Mouse (Mus musculus): ENCODE data around the gene Fads6. TPM values are rescaled to one million over a fixed set of nuclear protein-coding genes. Genes with fewer than 3 reads are reported as not detected.
A peak's percentile ranks its signal among the peaks of the same experiment; 100 is the strongest.

Fads6 gene
- polyA plus RNA-seq, 1 experiment: not detected

GRCm38 (mm10) chr11:115314249-115314648, 16.8 kb upstream of the Fads6 start:
- Histone ChIP-seq H3K4me3 (ENCODE audit: insufficient read depth, low read depth, low read length) (no peak overlapping the region), H3K27ac (ENCODE audit: insufficient read depth, low read depth, low read length) (no peak overlapping the region), H3K4me1 (ENCODE audit: control insufficient read depth, insufficient read depth, low read length) (peaks cover 13% of the 10 kb centered on the region)
- WGBS: 53% methylated on average over 2 of the region's 2 CpGs
- TF ChIP-seq CTCF (IDR thresholded peaks at IDR 0.05; ENCODE audit: insufficient read depth, low read depth, low read length): no peak
- no peak for TF ChIP-seq POLR2A (IDR thresholded peaks at IDR 0.05; ENCODE audit: insufficient read depth, low read depth, low read length)

- WGBS: 90% methylated on average over 1 of the region's 1 CpGs
- Histone ChIP-seq H3K4me3 (ENCODE audit: insufficient read depth, low read depth, low read length) (no peak overlapping the region), H3K27ac (ENCODE audit: insufficient read depth, low read depth, low read length) (no peak overlapping the region), H3K4me1 (ENCODE audit: control insufficient read depth, insufficient read depth, low read length) (peaks cover 6% of the 10 kb centered on the region; the same call in 1 of the 2 replicates)
- TF ChIP-seq CTCF (IDR thresholded peaks at IDR 0.05; ENCODE audit: insufficient read depth, low read depth, low read length) (no peak), POLR2A (IDR thresholded peaks at IDR 0.05; ENCODE audit: insufficient read depth, low read depth, low read length) (no peak)
Observed at GRCm38 (mm10) chr11:115308781-115309180, 11.3 kb upstream of the Fads6 start.

- TF ChIP-seq POLR2A (IDR thresholded peaks at IDR 0.05; ENCODE audit: insufficient read depth, low read depth, low read length) (no peak), CTCF (IDR thresholded peaks at IDR 0.05; ENCODE audit: insufficient read depth, low read depth, low read length) (no peak)
- Histone ChIP-seq H3K4me1 (ENCODE audit: control insufficient read depth, insufficient read depth, low read length) (peaks cover 6% of the 10 kb centered on the region; the same call in 1 of the 2 replicates), H3K27ac (ENCODE audit: insufficient read depth, low read depth, low read length) (no peak within 1 kb of the TSS), H3K4me3 (ENCODE audit: insufficient read depth, low read depth, low read length) (no peak within 1 kb of the TSS)
- 41% methylated on average over 8 of the region's 8 CpGs for WGBS
Observed at GRCm38 (mm10) chr11:115306863-115307262, 9.4 kb upstream of the Fads6 start, which contains the start of gene Otop2. Gene Otop2, plus strand, starts transcription at chr11:115307163.

- Histone ChIP-seq H3K27ac (ENCODE audit: insufficient read depth, low read depth, low read length) (no peak overlapping the region), H3K4me1 (ENCODE audit: control insufficient read depth, insufficient read depth, low read length) (peaks cover 6% of the 10 kb centered on the region; the same call in 1 of the 2 replicates), H3K4me3 (ENCODE audit: insufficient read depth, low read depth, low read length) (no peak overlapping the region)
- TF ChIP-seq CTCF (IDR thresholded peaks at IDR 0.05; ENCODE audit: insufficient read depth, low read depth, low read length): no peak
- TF ChIP-seq POLR2A (IDR thresholded peaks at IDR 0.05; ENCODE audit: insufficient read depth, low read depth, low read length): no peak
- WGBS: 81% methylated on average over 8 of the region's 8 CpGs
Observed at GRCm38 (mm10) chr11:115303167-115303566, 5.7 kb upstream of the Fads6 start.

GRCm38 (mm10) chr11:115301351-115301750, 3.9 kb upstream of the Fads6 start:
- Histone ChIP-seq H3K4me3 (ENCODE audit: insufficient read depth, low read depth, low read length) (no peak overlapping the region), H3K4me1 (ENCODE audit: control insufficient read depth, insufficient read depth, low read length) (peaks cover 8% of the 10 kb centered on the region; the same call in 1 of the 2 replicates), H3K27ac (ENCODE audit: insufficient read depth, low read depth, low read length) (no peak overlapping the region)
- TF ChIP-seq CTCF (IDR thresholded peaks at IDR 0.05; ENCODE audit: insufficient read depth, low read depth, low read length) (no peak), POLR2A (IDR thresholded peaks at IDR 0.05; ENCODE audit: insufficient read depth, low read depth, low read length) (no peak)
- 88% methylated on average over 2 of the region's 2 CpGs for WGBS

GRCm38 (mm10) chr11:115300745-115301144, 3.3 kb upstream of the Fads6 start:
- Histone ChIP-seq H3K4me1 (ENCODE audit: control insufficient read depth, insufficient read depth, low read length) (peaks cover 10% of the 10 kb centered on the region; the same call in 1 of the 2 replicates), H3K4me3 (ENCODE audit: insufficient read depth, low read depth, low read length) (no peak overlapping the region), H3K27ac (ENCODE audit: insufficient read depth, low read depth, low read length) (no peak overlapping the region)
- WGBS: 78% methylated on average over 4 of the region's 4 CpGs
- TF ChIP-seq POLR2A (IDR thresholded peaks at IDR 0.05; ENCODE audit: insufficient read depth, low read depth, low read length) (no peak), CTCF (IDR thresholded peaks at IDR 0.05; ENCODE audit: insufficient read depth, low read depth, low read length) (no peak)

GRCm38 (mm10) chr11:115298160-115298559, 697 bp upstream of the Fads6 start:
- TF ChIP-seq CTCF (IDR thresholded peaks at IDR 0.05; ENCODE audit: insufficient read depth, low read depth, low read length) (no peak), POLR2A (IDR thresholded peaks at IDR 0.05; ENCODE audit: insufficient read depth, low read depth, low read length) (no peak)
- WGBS: 78% methylated on average over 8 of the region's 8 CpGs
- Histone ChIP-seq H3K4me3 (ENCODE audit: insufficient read depth, low read depth, low read length) (peak overlapping the region; percentile 7; the same call in 1 of the 2 replicates), H3K4me1 (ENCODE audit: control insufficient read depth, insufficient read depth, low read length) (peaks cover 10% of the 10 kb centered on the region; the same call in 1 of the 2 replicates), H3K27ac (ENCODE audit: insufficient read depth, low read depth, low read length) (no peak overlapping the region)

GRCm38 (mm10) chr11:115296471-115297210, 822 bp downstream of the Fads6 start:
- TF ChIP-seq POLR2A (IDR thresholded peaks at IDR 0.05; ENCODE audit: insufficient read depth, low read depth, low read length) (no peak), CTCF (IDR thresholded peaks at IDR 0.05; ENCODE audit: insufficient read depth, low read depth, low read length) (no peak)
- Histone ChIP-seq H3K27ac (ENCODE audit: insufficient read depth, low read depth, low read length) (peak overlapping the region; percentile 1; the same call in 1 of the 2 replicates), H3K4me3 (ENCODE audit: insufficient read depth, low read depth, low read length) (peak overlapping the region; percentile 55), H3K4me1 (ENCODE audit: control insufficient read depth, insufficient read depth, low read length) (peaks cover 16% of the 10 kb centered on the region; the same call in 1 of the 2 replicates)
- WGBS: 51% methylated on average over 21 of the region's 21 CpGs

GRCm38 (mm10) chr11:115295939-115296338, 1.5 kb downstream of the Fads6 start:
- peaks cover 16% of the 10 kb centered on the region; the same call in 1 of the 2 replicates for H3K4me1 ChIP-seq (ENCODE audit: control insufficient read depth, insufficient read depth, low read length)
- H3K4me3 ChIP-seq (ENCODE audit: insufficient read depth, low read depth, low read length): 0 out of 2 replicates have a peak overlapping the region, but pooled peaks have one; percentile 55
- no peak overlapping the region for H3K27ac ChIP-seq (ENCODE audit: insufficient read depth, low read depth, low read length)
- WGBS: 90% methylated on average over 11 of the region's 11 CpGs
- TF ChIP-seq CTCF (IDR thresholded peaks at IDR 0.05; ENCODE audit: insufficient read depth, low read depth, low read length) (no peak), POLR2A (IDR thresholded peaks at IDR 0.05; ENCODE audit: insufficient read depth, low read depth, low read length) (no peak)

All from olfactory bulb, adult 2 months (tissue).